Mouse (Mus musculus) limb, embryonic 14.5 days (tissue): ENCODE results near the gene Sds. TPM values are rescaled to one million over a fixed set of nuclear protein-coding genes. Genes with fewer than 3 reads are reported as not detected.
A peak's percentile ranks its signal among the peaks of the same experiment; 100 is the strongest.

Experiments
- ATAC-seq: fragments of 200-750 bp; cut with Nextera tagmentation; 2 replicates; pipeline ENCODE4 v1.8.0; 2017; ENCODE audit warnings: low read depth, moderate number of reproducible peaks, moderate TSS enrichment; ENCODE audit not compliant: low FRiP score
- DNase-seq: peaks from one replicate; pipeline ENCODE4 v3.0.0-alpha.2; 2015; ENCODE audit warnings: low spot score
- H3K27ac ChIP-seq: fragments of 300-500 bp; sonication (generic); replicated peaks from 2 replicates; pipeline ENCODE4 v1.5.1; 2014; ENCODE audit warnings: low read depth, mild to moderate bottlenecking, low read length, moderate library complexity, mixed read lengths
- H3K27me3 ChIP-seq: fragments of 300-500 bp; sonication (generic); 2 replicates; pipeline ENCODE4 v1.6.1; 2014; ENCODE audit warnings: low read length, mixed read lengths; ENCODE audit not compliant: control insufficient read depth, insufficient read depth
- H3K36me3 ChIP-seq: fragments of 300-500 bp; sonication (generic); 2 replicates; pipeline ENCODE4 v1.6.1; 2014; ENCODE audit warnings: mild to moderate bottlenecking, low read length, moderate library complexity, mixed read lengths; ENCODE audit not compliant: control insufficient read depth, insufficient read depth
- H3K4me1 ChIP-seq: fragments of 300-500 bp; sonication (generic); 2 replicates; pipeline ENCODE4 v1.6.1; 2014; ENCODE audit warnings: antibody characterized with exemption, low read length, mixed read lengths; ENCODE audit not compliant: control insufficient read depth, insufficient read depth
- H3K4me2 ChIP-seq: fragments of 300-500 bp; sonication (generic); replicated peaks from 2 replicates; pipeline ENCODE4 v1.6.1; 2014; ENCODE audit warnings: low read depth, mild to moderate bottlenecking, low read length, moderate library complexity; ENCODE audit not compliant: severe bottlenecking
- H3K4me3 ChIP-seq: fragments of 300-500 bp; sonication (generic); replicated peaks from 2 replicates; pipeline ENCODE4 v1.5.1; 2014; ENCODE audit warnings: low read length
- H3K9ac ChIP-seq: fragments of 300-500 bp; sonication (generic); 2 replicates; pipeline ENCODE4 v1.6.1; 2014; ENCODE audit warnings: mild to moderate bottlenecking, low read depth, low read length, moderate library complexity; ENCODE audit not compliant: severe bottlenecking
- H3K9me3 ChIP-seq: fragments of 300-500 bp; sonication (generic); 2 replicates; pipeline ENCODE4 v1.6.1; 2016; ENCODE audit warnings: low read length; ENCODE audit not compliant: control insufficient read depth
- POLR2A ChIP-seq: fragments of 200-500 bp; IDR thresholded peaks from 2 replicates; pipeline ENCODE4 v1.8.0; 2012; ENCODE audit warnings: inconsistent platforms, mild to moderate bottlenecking, moderate library complexity, borderline replicate concordance; ENCODE audit not compliant: insufficient read depth, insufficient read length; ENCODE audit errors: extremely low read depth
- WGBS: fragments of 180-500 bp; shearing (Covaris S2); extraction: QIAGEN DNeasy Blood & Tissue Kit; methylation state at CpG from one replicate; pipeline ENCODE4 v1.1.7; 2014; 5-methylcytosine and 5-hydroxymethylcytosine counted together
- polyA plus RNA-seq, 2 experiments: library from polyadenylated mRNA; depleted of rRNA in 1 of 2; stranded (reverse) in 1 of 2; unstranded in 1 of 2; fragments of >200 nt; fragmentation: Nextera tagmentation in 1 of 2; extraction: Ambion mirVana in 1 of 2; gene quantifications; 2 replicates each; pipeline versions ENCODE4 v1.2.1 to v1.2.3; 2012 to 2014

Sds gene
- polyA plus RNA-seq, 2 experiments = 0.10 TPM; not detected in 1

- Histone ChIP-seq H3K36me3 (no peaks in the 10 kb centered on the region), H3K4me2 (no peak overlapping the region), H3K9ac (no peak overlapping the region), H3K27me3 (peaks cover 95% of the 10 kb centered on the region), H3K4me1 (no peaks in the 10 kb centered on the region), H3K4me3 (no peak overlapping the region), H3K9me3 (no peaks in the 10 kb centered on the region), H3K27ac (no peak overlapping the region)
- WGBS = 2% methylated on average over 21 of the region's 21 CpGs
- TF ChIP-seq POLR2A = no peak
- ATAC-seq (no peak), DNase-seq (no peak)
Measured at GRCm38 (mm10) chr5:120434231-120434735, 42.0 kb upstream of the Sds start.

- Histone ChIP-seq H3K9me3 (no peaks in the 10 kb centered on the region), H3K4me2 (no peak overlapping the region), H3K9ac (no peak overlapping the region), H3K36me3 (no peaks in the 10 kb centered on the region), H3K27me3 (peaks cover 96% of the 10 kb centered on the region), H3K27ac (no peak overlapping the region), H3K4me1 (peaks cover 6% of the 10 kb centered on the region), H3K4me3 (peak overlapping the region; percentile 34; the same call in 1 of the 2 replicates)
- WGBS = under 1% methylated on average over 44 of the region's 44 CpGs
- TF ChIP-seq POLR2A = no peak
- ATAC-seq (no peak), DNase-seq (no peak)
Measured at GRCm38 (mm10) chr5:120435006-120435681, 41.2 kb upstream of the Sds start.

DNA sequence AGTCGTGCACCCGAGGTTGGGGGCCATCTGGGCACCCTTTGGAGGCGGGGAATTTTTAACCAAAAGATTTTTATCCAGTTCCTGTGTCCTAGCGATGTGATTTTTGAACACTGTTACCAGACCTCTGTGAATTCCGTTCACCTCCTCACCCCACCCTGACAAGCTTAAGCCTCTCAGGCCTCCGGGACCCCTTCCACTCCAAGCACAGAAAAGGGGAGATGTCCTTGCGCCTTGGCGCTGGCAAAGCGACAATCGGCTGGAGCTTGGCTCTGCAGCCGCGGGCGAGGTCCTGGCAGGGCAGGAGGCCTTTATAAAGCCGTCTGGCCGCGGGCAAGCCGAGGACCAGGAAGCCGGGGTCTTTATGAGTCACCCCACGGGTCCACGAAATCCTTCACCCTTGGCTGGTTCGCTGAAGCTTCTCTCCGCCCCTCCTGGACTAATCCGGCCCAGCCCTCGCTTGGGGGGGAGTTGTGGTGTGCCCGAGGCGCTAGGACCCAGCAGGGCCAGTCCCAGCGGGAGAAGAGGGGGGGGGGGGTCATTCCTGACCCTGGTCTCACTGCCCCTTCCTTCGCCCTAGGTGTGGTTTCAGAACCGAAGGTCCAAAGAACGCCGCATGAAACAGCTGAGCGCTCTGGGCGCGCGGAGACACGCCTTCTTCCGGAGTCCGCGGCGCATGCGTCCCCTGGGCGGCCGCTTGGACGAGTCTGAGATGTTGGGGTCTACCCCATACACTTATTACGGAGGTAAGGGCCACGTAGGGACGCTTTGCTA lies 40.4 kb upstream of the Sds start:
- 0 out of 2 replicates have a peak overlapping the region, but pooled peaks have one; percentile 16 for H3K9ac ChIP-seq
- no peak for TF ChIP-seq POLR2A
- WGBS = under 1% methylated on average over 44 of the region's 47 CpGs
- H3K4me1 ChIP-seq = peaks cover 7% of the 10 kb centered on the region
- H3K4me2 ChIP-seq = peak overlapping the region; percentile 47
- H3K27me3 ChIP-seq = peaks cover 99% of the 10 kb centered on the region
- ATAC-seq (no peak), DNase-seq (no peak)
- H3K9me3 ChIP-seq = no peaks in the 10 kb centered on the region
- H3K4me3 ChIP-seq = peak overlapping the region; percentile 34
- no peaks in the 10 kb centered on the region for H3K36me3 ChIP-seq
- H3K27ac ChIP-seq = no peak overlapping the region

- Histone ChIP-seq H3K9ac (no peak overlapping the region), H3K36me3 (no peaks in the 10 kb centered on the region), H3K9me3 (no peaks in the 10 kb centered on the region), H3K27me3 (peaks cover 88% of the 10 kb centered on the region), H3K4me1 (peaks cover 7% of the 10 kb centered on the region), H3K4me3 (no peak overlapping the region), H3K27ac (no peak overlapping the region), H3K4me2 (no peak overlapping the region)
- DNase-seq (no peak), ATAC-seq (no peak)
- 2% methylated on average over 17 of the region's 18 CpGs for WGBS
- TF ChIP-seq POLR2A = no peak
Measured at GRCm38 (mm10) chr5:120436885-120437495, 39.3 kb upstream of the Sds start.

DNA sequence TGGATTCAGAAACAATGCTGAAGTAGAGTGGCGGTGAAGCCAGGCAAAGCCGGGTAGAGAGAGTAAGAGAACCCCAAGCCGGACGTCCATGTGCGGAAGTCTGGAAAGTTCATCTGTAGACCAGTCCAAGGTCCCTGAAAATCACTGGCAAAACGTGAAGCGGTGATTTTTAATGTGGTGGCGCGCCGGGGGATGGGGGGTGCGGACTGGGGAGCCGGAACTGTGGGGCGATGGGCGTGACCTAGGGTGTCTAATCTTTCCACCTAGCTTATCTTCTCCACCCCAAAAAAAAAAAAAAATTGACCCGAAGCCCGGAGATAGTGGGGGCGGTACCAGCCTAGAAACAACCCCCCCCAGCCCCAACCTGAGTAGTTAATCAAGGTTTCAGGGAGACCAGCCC lies 38.8 kb upstream of the Sds start:
- no peaks in the 10 kb centered on the region for H3K36me3 ChIP-seq
- H3K9ac ChIP-seq = no peak overlapping the region
- DNase-seq (no peak), ATAC-seq (no peak)
- H3K4me3 ChIP-seq = peak overlapping the region; percentile 15; the same call in 1 of the 2 replicates
- TF ChIP-seq POLR2A = no peak
- no peak overlapping the region for H3K4me2 ChIP-seq
- peaks cover 7% of the 10 kb centered on the region for H3K4me1 ChIP-seq
- under 1% methylated on average over 17 of the region's 17 CpGs for WGBS
- H3K27me3 ChIP-seq = peaks cover 83% of the 10 kb centered on the region
- no peak overlapping the region for H3K27ac ChIP-seq
- H3K9me3 ChIP-seq = no peaks in the 10 kb centered on the region
